Mouse (Mus musculus) brain, embryonic 14.5 days (tissue): ENCODE results near the gene Rrp1b.
"Not testable (repeated sequence)": the region's sequence is repeated elsewhere in the genome, so short reads cannot be mapped to it uniquely, and the experiment has no call there.

Experiments
- CTCF ChIP-seq: fragments of 200-500 bp; IDR thresholded peaks from 2 replicates; pipeline ENCODE4 v1.5.1; 2012; ENCODE audit warnings: inconsistent platforms, mild to moderate bottlenecking, moderate library complexity, borderline replicate concordance; ENCODE audit not compliant: insufficient read depth, insufficient read length; ENCODE audit errors: extremely low read depth
- POLR2A ChIP-seq: fragments of 200-500 bp; IDR thresholded peaks from 2 replicates; pipeline ENCODE4 v1.6.1; 2012; ENCODE audit warnings: mild to moderate bottlenecking, inconsistent platforms, borderline replicate concordance; ENCODE audit not compliant: poor library complexity, insufficient read depth, insufficient read length, severe bottlenecking; ENCODE audit errors: extremely low read depth

GRCm38 (mm10) chr17:32091364-32092240, 55.7 kb downstream of the Rrp1b start:
- not testable (repeated sequence) for TF ChIP-seq CTCF, POLR2A
